Mouse (Mus musculus) heart, adult 9 months (tissue): ENCODE data around the gene Olfr78.
A peak's percentile ranks its signal among the peaks of the same experiment; 100 is the strongest.

Source experiments
- DNase-seq, 2 experiments: peaks; one replicate each; pipeline ENCODE4 v3.0.0; 2022; ENCODE audit warnings: low spot score in 2 of 2

Olfr78 gene

DNA sequence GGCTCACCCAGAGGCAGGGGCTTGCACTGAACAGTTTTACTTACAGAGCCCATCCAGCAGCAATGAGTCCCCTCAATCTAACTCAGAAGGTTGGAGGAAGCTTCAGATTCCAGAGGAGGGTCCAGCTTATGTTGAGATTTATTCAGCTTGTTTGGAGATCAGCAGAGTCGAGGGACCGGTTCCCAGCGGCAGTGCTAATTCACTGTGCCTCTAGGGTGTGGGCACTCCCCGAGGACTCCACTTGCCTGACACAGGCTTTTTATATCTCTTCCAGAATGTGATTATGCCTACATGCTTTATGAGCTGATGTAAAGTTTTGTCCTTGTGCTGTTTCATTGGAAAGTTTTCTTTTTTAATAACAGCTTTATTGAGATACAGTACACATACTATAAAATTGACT, at the start of gene Olfr78, which contains the start of gene Olfr560:
Olfr78 (minus strand) TSS at position 206 of the 400 bp plus-strand sequence.
Olfr560 (minus strand) TSS at position 101 of the 400 bp plus-strand sequence.
- no peak for DNase-seq

DNA sequence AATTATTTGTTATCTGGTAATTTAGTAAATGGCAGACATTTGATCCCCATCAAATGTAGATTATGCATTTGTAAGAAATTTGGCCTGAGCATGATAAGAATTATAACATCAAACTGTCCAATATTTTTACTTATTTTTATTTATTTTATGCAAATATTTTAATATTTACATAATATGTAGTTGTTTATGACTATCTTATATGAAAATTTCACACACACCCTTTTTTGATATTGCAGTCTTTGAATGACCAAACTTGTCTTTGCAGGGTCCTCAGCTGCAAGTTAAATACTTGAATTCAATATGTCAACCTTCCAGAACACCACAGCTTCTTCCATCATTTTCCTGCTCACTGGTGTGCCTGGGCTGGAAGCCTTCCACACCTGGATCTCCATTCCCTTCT, 43.9 kb upstream of the Olfr78 start, which contains the start of gene Olfr564:
Olfr564 (plus strand) TSS at position 301 of the 400 bp plus-strand sequence.
- no peak for DNase-seq

DNA sequence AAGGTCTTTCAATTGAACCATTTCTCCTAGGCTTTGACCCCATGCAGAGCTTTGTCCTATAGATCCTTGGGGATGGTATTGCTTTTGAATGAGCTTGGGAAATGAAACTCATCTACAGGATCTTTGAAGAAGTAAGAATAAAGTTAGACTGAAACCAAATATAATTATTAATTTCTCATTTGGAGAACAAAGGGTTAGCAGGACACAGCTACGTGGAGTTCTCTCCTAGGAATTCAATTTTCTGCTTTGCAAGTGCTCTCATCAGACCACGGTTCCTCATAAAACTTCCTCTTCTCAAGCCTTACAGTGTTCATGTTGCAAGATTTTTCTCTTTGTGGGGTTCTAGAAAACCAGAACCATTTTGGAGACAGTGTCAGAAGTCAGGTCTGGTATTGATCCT, 11.7 kb upstream of the Olfr78 start, which contains the start of gene Olfr561:
Olfr561 (plus strand) TSS at position 301 of the 400 bp plus-strand sequence.
- no peak for DNase-seq

DNA sequence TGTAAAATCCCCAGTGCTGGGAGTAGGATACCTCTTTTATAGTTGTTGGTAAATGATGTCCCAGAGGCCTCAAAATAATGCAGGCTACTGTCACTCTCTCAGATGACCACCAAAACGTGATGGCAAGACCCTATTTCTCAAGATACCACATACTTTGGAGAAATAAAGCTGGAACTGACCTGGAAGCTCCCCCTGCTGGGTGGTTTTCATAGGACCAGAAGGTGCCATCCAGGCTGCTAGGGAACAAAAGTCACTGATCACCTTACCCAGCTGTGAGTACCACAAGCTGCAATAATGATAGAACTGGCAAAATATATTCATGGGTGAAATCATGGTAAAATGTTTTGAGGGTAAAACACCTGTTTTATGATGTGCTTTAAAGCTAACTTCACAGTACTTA, 7.2 kb downstream of the Olfr78 start:
- DNase-seq: no peak

DNA sequence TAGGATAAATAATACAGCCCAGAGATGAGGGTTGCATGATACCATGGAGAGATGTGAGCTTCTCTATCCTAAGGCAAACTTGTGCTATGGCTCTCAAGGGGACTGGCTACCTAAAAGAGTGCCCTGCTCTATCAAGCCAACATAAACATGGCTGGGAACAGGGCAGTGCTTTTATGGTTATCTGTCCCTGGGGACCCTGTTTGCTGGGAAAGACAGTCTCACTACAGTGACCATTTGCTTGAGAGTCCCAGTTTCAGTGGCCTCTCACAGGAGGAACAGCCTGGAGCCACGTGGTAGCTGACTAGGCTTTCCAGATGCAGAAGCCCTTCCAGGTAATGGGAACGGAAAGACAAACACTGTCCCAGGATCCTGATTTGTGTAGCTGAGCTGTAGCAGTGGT, 21.6 kb downstream of the Olfr78 start:
- peak in 1 of 2 experiments; percentile 10 for DNase-seq

DNA sequence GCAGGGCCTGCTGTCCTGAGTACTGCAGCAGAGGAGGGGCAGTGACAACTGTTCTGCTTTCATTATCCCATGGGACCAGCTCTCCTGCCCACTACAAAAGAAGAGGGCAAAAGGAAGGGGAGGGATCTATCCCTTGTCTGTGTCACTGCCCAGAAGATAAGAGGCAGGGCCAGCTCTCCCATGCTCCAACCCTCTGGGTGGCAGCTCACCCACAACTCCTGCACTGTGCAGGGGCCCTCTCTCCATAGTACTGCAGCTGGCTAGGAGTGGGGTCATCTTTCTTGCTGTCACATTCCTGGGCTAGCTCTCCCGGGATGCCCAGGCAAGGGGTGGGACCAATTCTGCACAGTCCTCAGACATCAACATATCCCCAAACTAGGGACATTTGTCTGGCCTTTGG, 25.5 kb downstream of the Olfr78 start:
- DNase-seq: no peak

DNA sequence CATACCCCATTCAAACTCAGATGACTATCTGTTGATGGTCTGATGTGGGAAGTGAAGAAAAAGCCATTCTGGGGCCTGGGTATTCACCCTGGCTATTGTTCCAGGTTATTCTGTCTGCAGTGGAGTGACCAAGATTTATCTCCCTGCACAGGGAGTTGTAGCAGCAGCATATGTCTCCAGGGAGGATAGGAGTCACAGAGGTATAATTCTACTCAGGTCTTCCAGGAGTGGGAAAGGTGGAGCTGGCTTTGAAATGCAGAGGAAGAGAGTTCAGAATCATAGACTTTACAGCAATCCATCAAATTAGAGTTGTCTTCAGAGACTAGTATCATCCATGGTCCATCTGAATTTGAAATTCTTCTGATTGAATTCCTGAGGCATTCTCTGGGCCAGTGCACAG, 31.9 kb downstream of the Olfr78 start, which contains the start of gene Olfr559:
Olfr559 (minus strand) TSS at position 101 of the 400 bp plus-strand sequence.
- no peak for DNase-seq

DNA sequence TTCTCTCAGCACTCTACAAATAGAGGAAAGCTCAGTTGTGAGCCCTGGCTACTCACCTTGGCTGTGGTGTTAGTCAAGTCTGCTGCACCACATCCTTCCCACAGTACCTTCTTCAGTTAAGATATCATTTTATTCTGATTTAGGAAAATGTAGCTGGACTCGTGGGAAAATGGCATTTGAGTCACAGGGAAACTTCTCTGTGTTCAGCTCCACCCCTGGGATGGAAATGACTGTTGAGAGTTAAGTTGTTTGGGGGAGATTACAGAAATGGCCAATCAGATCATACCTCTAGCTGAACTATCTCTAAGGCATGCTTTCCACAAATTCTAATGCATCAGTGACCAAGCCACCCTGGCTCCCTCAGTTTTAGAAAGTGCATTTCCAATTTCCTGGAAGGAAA, 40.3 kb downstream of the Olfr78 start, which contains the start of gene Olfr33:
Olfr33 (minus strand) TSS at position 101 of the 400 bp plus-strand sequence.
- DNase-seq: no peak

DNA sequence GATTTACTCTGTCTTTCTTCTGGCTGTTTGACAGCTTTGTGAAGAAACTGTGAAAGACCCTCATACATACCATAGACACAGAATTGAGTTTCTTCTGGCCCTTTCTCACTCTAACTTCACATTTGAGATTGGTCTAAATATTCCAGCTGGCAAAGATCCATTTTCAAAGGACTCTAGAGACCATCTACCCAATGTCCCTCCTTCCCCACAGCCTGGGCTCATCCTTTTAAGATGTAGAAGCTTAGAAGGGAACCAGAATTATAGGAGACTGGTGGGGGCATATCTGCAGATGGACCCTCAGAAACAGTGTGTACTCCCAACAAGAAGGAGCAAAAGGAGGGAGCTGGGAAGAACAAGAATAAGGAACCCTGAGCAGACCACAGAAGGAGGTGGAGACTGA, 57.4 kb downstream of the Olfr78 start, which contains the start of gene Olfr558:
Olfr558 (plus strand) TSS at position 301 of the 400 bp plus-strand sequence.
- DNase-seq: no peak

DNA sequence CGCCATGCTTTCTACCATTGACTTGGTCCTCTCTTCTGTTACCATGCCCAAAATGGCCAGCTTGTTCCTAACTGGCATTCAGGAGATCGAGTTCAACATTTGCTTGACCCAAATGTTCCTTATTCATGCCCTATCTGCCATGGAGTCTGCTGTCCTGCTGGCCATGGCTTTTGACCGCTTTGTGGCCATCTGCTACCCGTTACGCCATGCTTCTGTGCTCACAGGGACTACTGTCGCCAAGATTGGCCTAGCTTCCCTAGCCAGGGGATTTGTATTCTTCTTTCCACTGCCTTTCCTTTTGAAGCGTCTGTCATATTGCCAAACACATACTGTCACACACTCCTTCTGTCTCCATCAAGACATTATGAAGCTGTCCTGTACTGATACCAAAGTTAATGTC, 60.8 kb downstream of the Olfr78 start:
- no peak for DNase-seq

DNA sequence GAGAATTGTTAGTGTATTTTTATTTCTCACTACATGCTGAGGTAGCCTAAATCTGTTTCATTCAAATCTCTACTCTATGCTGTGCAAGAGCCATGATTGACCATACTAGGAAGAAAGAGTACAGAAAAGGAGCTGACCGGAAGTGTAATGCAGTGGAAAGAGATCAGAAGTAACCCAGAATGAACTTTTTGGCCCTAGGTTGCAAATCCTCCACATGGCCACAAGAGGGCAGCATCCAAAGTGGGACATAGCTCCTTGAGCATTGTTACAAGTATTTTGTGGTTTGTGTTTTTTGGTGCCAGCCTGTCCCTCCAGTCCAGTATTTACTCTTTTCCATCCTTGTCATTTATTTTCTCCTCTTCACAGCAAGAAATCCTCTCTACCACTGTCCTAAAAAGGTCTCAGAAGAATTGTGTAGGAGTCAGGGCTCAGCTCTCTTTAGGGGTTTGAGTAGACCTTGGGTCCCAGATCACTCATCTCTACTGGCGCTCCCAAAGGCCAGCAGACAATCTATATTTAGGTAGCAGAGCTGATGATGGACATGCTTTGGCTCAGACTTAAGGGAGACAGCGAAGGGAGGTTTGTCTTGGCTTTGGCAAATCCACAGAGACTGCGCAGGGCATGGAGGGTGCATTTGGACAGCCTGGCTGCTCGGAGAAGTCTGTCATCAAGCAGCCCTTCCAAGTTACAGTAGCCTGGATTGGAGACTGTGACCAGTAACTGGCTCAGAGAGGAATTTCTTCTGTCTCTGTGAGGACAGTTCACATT, 63.7 kb downstream of the Olfr78 start, which contains the start of gene Olfr557:
Olfr557 (plus strand) TSS at position 553 of the 768 bp plus-strand sequence.
- peak; percentile 30 to 39 for DNase-seq
